Mouse (Mus musculus) brain, embryonic 14.5 days (tissue): ENCODE data around the gene Cfap36.

Experiments
- CTCF ChIP-seq: fragments of 200-500 bp; IDR thresholded peaks from 2 replicates; pipeline ENCODE4 v1.5.1; 2012; ENCODE audit warnings: inconsistent platforms, mild to moderate bottlenecking, moderate library complexity, borderline replicate concordance; ENCODE audit not compliant: insufficient read depth, insufficient read length; ENCODE audit errors: extremely low read depth
- POLR2A ChIP-seq: fragments of 200-500 bp; IDR thresholded peaks from 2 replicates; pipeline ENCODE4 v1.6.1; 2012; ENCODE audit warnings: mild to moderate bottlenecking, inconsistent platforms, borderline replicate concordance; ENCODE audit not compliant: poor library complexity, insufficient read depth, insufficient read length, severe bottlenecking; ENCODE audit errors: extremely low read depth

DNA sequence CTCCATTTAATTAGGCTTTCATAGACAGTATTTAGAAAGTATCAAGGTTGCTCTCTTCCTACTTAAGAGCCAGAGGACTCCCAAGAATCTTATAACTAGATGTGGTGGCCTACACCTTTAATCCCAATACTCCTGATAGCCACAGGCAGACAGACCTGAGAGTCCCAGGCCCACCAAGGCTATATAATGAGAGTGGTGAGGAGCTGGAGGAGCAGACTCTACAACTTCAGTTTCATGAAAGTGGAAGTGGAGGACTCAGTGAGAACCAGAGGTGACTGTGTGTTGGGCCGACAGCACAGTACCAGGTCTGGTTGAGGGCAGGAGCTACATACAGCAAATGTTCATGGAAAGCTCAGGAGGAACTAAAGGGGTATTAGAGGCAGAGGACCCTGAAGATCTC lies 516 bp upstream of the Cfap36 start:
- TF ChIP-seq POLR2A (no peak), CTCF (no peak)
